8 mouse cellular contexts compared by ENCODE assay signal in genomic region chr2:154893045-154893385, GRCm38 (mm10). TPM values are rescaled to one million over a fixed set of nuclear protein-coding genes. Genes with fewer than 3 reads are reported as not detected.
DNase-seq lines count a peak whose midpoint lies in the region; ATAC-seq and TF ChIP-seq lines count a peak whose summit lies in the region.

No protein-coding gene starts in this region.

- ATAC-seq in heart, postnatal 0 days (ENCODE audit: insufficient read depth, low read depth) = no peak
- 0 out of 2 replicates have a peak, but pooled peaks have one; percentile 2 for ATAC-seq in granulocyte monocyte progenitor cell, adult 5-6 weeks (replicated peaks; ENCODE audit: poor library complexity, severe bottlenecking)

- H3K27me3 ChIP-seq in heart, postnatal 0 days (ENCODE audit: control insufficient read depth, insufficient read depth, low read length) = no peaks in the 10 kb centered on the region
- H3K27me3 ChIP-seq in MEL (ENCODE audit: control insufficient read depth in 1 of 2, insufficient read depth in 2 of 2, low read length in 2 of 2) = no peaks in the 10 kb centered on the region; a peak in 1 of 4 replicates
- peaks cover 10% of the 10 kb centered on the region for H3K27me3 ChIP-seq in midbrain, embryonic 10.5 days (ENCODE audit: low read depth, poor library complexity, severe bottlenecking)

- WGBS in heart, postnatal 0 days = 7% methylated on average over 12 of the region's 12 CpGs
- 13% methylated on average over 12 of the region's 12 CpGs for WGBS in midbrain, embryonic 10.5 days

- H3K4me3 ChIP-seq in heart, postnatal 0 days (ENCODE audit: low read depth, low read length) = peak overlapping the region; percentile 63
- H3K4me3 ChIP-seq in MEL (ENCODE audit: control insufficient read depth in 1 of 2, insufficient read depth in 1 of 2, low read depth in 2 of 2, low read length in 2 of 2) = peak overlapping the region; percentile 84 to 88
- H3K4me3 ChIP-seq in midbrain, embryonic 10.5 days = peak overlapping the region; percentile 97

- peaks cover 4% of the 10 kb centered on the region; the same call in 1 of the 2 replicates for H3K36me3 ChIP-seq in heart, postnatal 0 days (replicated peaks; ENCODE audit: control insufficient read depth, insufficient read depth, low read length)
- H3K36me3 ChIP-seq in MEL (ENCODE audit: control insufficient read depth in 1 of 2, insufficient read depth in 2 of 2, low read length in 2 of 2) = peaks cover 10 to 25% of the 10 kb centered on the region in 2 experiments
- peaks cover 13% of the 10 kb centered on the region for H3K36me3 ChIP-seq in midbrain, embryonic 10.5 days

- peaks cover 18% of the 10 kb centered on the region for H3K4me1 ChIP-seq in heart, postnatal 0 days (ENCODE audit: control insufficient read depth, insufficient read depth)
- H3K4me1 ChIP-seq in MEL (ENCODE audit: control insufficient read depth in 1 of 2, insufficient read depth in 2 of 2, low read length in 2 of 2) = peaks cover 8% of the 10 kb centered on the region in 2 experiments; a peak in 3 of 4 replicates
- peaks cover 29% of the 10 kb centered on the region for H3K4me1 ChIP-seq in midbrain, embryonic 10.5 days

- H3K79me2 ChIP-seq in MEL (ENCODE audit: control insufficient read depth, insufficient read depth, low read length, poor library complexity) = peaks cover 36% of the 10 kb centered on the region

- TF ChIP-seq CTCF in heart, postnatal 0 days (IDR thresholded peaks at IDR 0.05; ENCODE audit: low read depth) = no peak
- no peak for TF ChIP-seq CTCF in MEL (IDR thresholded peaks at IDR 0.05 in 2 of 3, conservative IDR thresholded peaks at IDR 0.05 in 1 of 3; ENCODE audit: control insufficient read depth in 1 of 3, insufficient read depth in 1 of 3, low read depth in 2 of 3, low read length in 3 of 3, poor library complexity in 1 of 3, severe bottlenecking in 1 of 3)

- H3K9ac ChIP-seq in heart, postnatal 0 days (replicated peaks; ENCODE audit: low read depth, low read length) = peak overlapping the region; percentile 41; the same call in 1 of the 2 replicates
- H3K9ac ChIP-seq in MEL (ENCODE audit: control insufficient read depth, low read depth, low read length, poor library complexity, severe bottlenecking) = peak overlapping the region; percentile 87

- no peaks in the 10 kb centered on the region for H3K9me3 ChIP-seq in heart, postnatal 0 days (replicated peaks; ENCODE audit: control insufficient read depth, low read length)
- no peaks in the 10 kb centered on the region for H3K9me3 ChIP-seq in MEL (replicated peaks; ENCODE audit: insufficient read depth, low read length)
- no peaks in the 10 kb centered on the region for H3K9me3 ChIP-seq in midbrain, embryonic 10.5 days (replicated peaks)

- peak overlapping the region; percentile 75 for H3K4me2 ChIP-seq in heart, postnatal 0 days (ENCODE audit: low read depth, low read length)

- peak in 1 of 2 experiments; percentile 52; a peak in 1 of 4 replicates for TF ChIP-seq POLR2A in MEL (IDR thresholded peaks at IDR 0.05; ENCODE audit: control insufficient read depth in 1 of 2, insufficient read depth in 1 of 2, low read depth in 1 of 2, low read length in 2 of 2, poor library complexity in 1 of 2)

- no peak for TF ChIP-seq RAD21 in MEL (IDR thresholded peaks at IDR 0.05; ENCODE audit: low read depth, low read length)

- DNase-seq in heart, postnatal 0 days (ENCODE audit: low spot score) = no peak
- DNase-seq in heart, adult 8-10 months (ENCODE audit: low spot score) = no peak
- DNase-seq in MEL (ENCODE audit: low read depth, low spot score) = no peak
- no peak for DNase-seq in midbrain, embryonic 10.5 days (ENCODE audit: low spot score)
- DNase-seq in urinary bladder, postnatal 36 days (ENCODE audit: low spot score in 2 of 2) = no peak
- no peak for DNase-seq in thymus, postnatal 25 days
- DNase-seq in kidney, adult 11 months = no peak

- no peak for TF ChIP-seq EP300 in heart, postnatal 0 days (IDR thresholded peaks at IDR 0.05; ENCODE audit: low read depth)
- no peak for TF ChIP-seq EP300 in MEL (IDR thresholded peaks at IDR 0.05; ENCODE audit: low read depth in 1 of 2, low read length in 2 of 2)

- H3K27ac ChIP-seq in heart, postnatal 0 days (ENCODE audit: low read depth) = no peak overlapping the region
- peak overlapping the region; percentile 57 for H3K27ac ChIP-seq in MEL (ENCODE audit: control insufficient read depth, low read depth, low read length)
- H3K27ac ChIP-seq in midbrain, embryonic 10.5 days (replicated peaks) = peak overlapping the region; percentile 95

TF ChIP-seq in MEL, 35 proteins besides CTCF, POLR2A, EP300 and RAD21:
- TF ChIP-seq KAT2A (conservative IDR thresholded peaks at IDR 0.05; ENCODE audit: low read depth, low read length) (no peak), MAZ (IDR thresholded peaks at IDR 0.05; ENCODE audit: low read depth, low read length) (0 out of 2 replicates have a peak, but pooled peaks have one; percentile 1)

RNA-seq across cellular contexts. Expression of gene Eif2s2, which starts 0.3 kb away (rescaled TPM):
- total RNA-seq in heart, postnatal 0 days (2014; rRNA removed; ENCODE audit: low replicate concordance) = 27.3 and 35.8 TPM in 2 replicates
- polyA plus RNA-seq in heart, postnatal 0 days (2015; fragmentation: Nextera tagmentation; extraction: Ambion mirVana) = 68.6 and 72.0 TPM in 2 replicates
- 10 to 100 TPM; 54.7 to 61.0 (median 55.7) TPM for total RNA-seq in heart, adult 8-10 months (2022)
- 105 and 133 TPM in 2 replicates for total RNA-seq in MEL (2012; rRNA removed)
- polyA plus RNA-seq in MEL (2012; ENCODE audit: insufficient read depth in 1 of 2, insufficient read length in 2 of 2, low read depth in 1 of 2, low replicate concordance in 2 of 2, missing spikeins in 1 of 2) = 100 to 1,000 TPM; 172 to 274 TPM
- 145 and 157 TPM in 2 replicates for total RNA-seq in granulocyte monocyte progenitor cell, adult 5-6 weeks (2014; fragmentation: Nextera tagmentation)
- 212 and 223 TPM in 2 replicates for total RNA-seq in granulocyte monocyte progenitor cell, adult 5-6 weeks (2017)
- 108 and 119 TPM in 2 replicates for polyA plus RNA-seq in midbrain, embryonic 10.5 days (2016; fragmentation: Nextera tagmentation; extraction: Ambion mirVana)
